Mouse (Mus musculus) cerebellum, adult 2 months (tissue): Measurements from ENCODE around the gene 1700088E04Rik.

Experiments
- CTCF ChIP-seq: fragments of 200-500 bp; IDR thresholded peaks from 2 replicates; pipeline ENCODE4 v1.5.1; 2011; ENCODE audit warnings: low read depth, mild to moderate bottlenecking, control low read depth, low read length, moderate library complexity, borderline replicate concordance; ENCODE audit not compliant: insufficient read depth
- POLR2A ChIP-seq: fragments of 200-500 bp; IDR thresholded peaks from 2 replicates; pipeline ENCODE4 v1.6.1; 2011; ENCODE audit warnings: low read length, control low read depth, borderline replicate concordance; ENCODE audit not compliant: insufficient read depth

DNA sequence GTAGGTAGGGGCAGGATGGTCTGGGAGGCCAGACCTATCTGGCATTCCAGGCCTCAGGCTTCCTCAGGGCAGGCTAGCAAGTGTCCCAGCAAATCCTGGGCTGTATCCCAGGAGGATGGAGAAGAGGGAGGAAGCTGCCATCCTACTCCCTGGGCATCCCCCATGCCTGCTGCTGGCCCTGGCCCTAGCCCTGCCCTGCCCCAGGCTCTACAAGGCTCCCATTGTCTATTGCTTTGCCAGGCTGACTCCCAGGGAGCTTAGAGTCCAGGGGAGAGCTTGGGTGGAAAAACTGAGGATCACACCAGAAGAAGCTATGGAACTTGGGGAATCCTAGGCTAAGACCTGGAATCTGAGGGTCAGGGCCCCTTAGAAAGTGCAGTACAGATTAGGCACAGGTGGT is 39.5 kb downstream of the 1700088E04Rik start:
- no peak for TF ChIP-seq POLR2A
- no peak for TF ChIP-seq CTCF
